Mouse (Mus musculus) limb, embryonic 15.5 days (tissue): ENCODE results near the gene Ercc1. TPM values are rescaled to one million over a fixed set of nuclear protein-coding genes. Genes with fewer than 3 reads are reported as not detected.

Experiments used
- ATAC-seq: fragments of 200-750 bp; cut with Nextera tagmentation; 2 replicates; pipeline ENCODE4 v1.8.0; 2017; ENCODE audit warnings: low read depth, moderate TSS enrichment; ENCODE audit not compliant: insufficient number of reproducible peaks, low FRiP score, low TSS enrichment
- H3K27ac ChIP-seq: fragments of 300-500 bp; sonication (generic); 2 replicates; pipeline ENCODE4 v1.5.1; 2015; ENCODE audit warnings: moderate library complexity, mild to moderate bottlenecking, inconsistent platforms
- H3K27me3 ChIP-seq: fragments of 300-500 bp; sonication (generic); 2 replicates; pipeline ENCODE4 v1.6.1; 2015; ENCODE audit warnings: inconsistent platforms
- H3K36me3 ChIP-seq: fragments of 300-500 bp; sonication (generic); 2 replicates; pipeline ENCODE4 v1.6.1; 2015; ENCODE audit warnings: inconsistent platforms
- H3K4me1 ChIP-seq: fragments of 300-500 bp; sonication (generic); 2 replicates; pipeline ENCODE4 v1.6.1; 2015; ENCODE audit warnings: inconsistent platforms
- H3K4me2 ChIP-seq: fragments of 300-500 bp; sonication (generic); 2 replicates; pipeline ENCODE4 v1.6.1; 2015; ENCODE audit warnings: mild to moderate bottlenecking, inconsistent platforms
- H3K4me3 ChIP-seq: fragments of 300-500 bp; sonication (generic); 2 replicates; pipeline ENCODE4 v1.5.1; 2015; ENCODE audit warnings: mild to moderate bottlenecking, inconsistent platforms
- H3K9ac ChIP-seq: fragments of 300-500 bp; sonication (generic); 2 replicates; pipeline ENCODE4 v1.6.1; 2015; ENCODE audit warnings: inconsistent platforms
- H3K9me3 ChIP-seq: fragments of 300-500 bp; sonication (generic); 2 replicates; pipeline ENCODE4 v1.6.1; 2016; ENCODE audit warnings: inconsistent platforms
- WGBS: fragments of 180-500 bp; shearing (Covaris S2); methylation state at CpG from one replicate; pipeline ENCODE4 v1.1.7; 2015; 5-methylcytosine and 5-hydroxymethylcytosine counted together
- polyA plus RNA-seq: library from polyadenylated mRNA; unstranded; fragments of >200 nt; fragmentation: Nextera tagmentation; extraction: Ambion mirVana; gene quantifications from 2 replicates; pipeline ENCODE4 v1.2.1, GENCODE M21; 2015

The Ercc1 gene
- polyA plus RNA-seq, 1 experiment from 2014 or later = 75.7 TPM

- Histone ChIP-seq H3K9me3 (no peaks in the 10 kb centered on the region), H3K4me1 (peaks cover 42% of the 10 kb centered on the region), H3K36me3 (peaks cover 26% of the 10 kb centered on the region), H3K4me3 (peak overlapping the region; percentile 75), H3K9ac (peak overlapping the region; percentile 57), H3K27ac (peak overlapping the region; percentile 83), H3K27me3 (no peaks in the 10 kb centered on the region), H3K4me2 (peak overlapping the region; percentile 90)
- under 1% methylated on average over 45 of the region's 45 CpGs for WGBS
- peak; percentile 61 for ATAC-seq
Measured at GRCm38 (mm10) chr7:19359892-19360641, 15.5 kb downstream of the Ercc1 start.

GRCm38 (mm10) chr7:19360944-19361343 is 16.4 kb downstream of the Ercc1 start:
- Histone ChIP-seq H3K4me1 (peaks cover 42% of the 10 kb centered on the region), H3K27ac (peak overlapping the region; percentile 83), H3K9ac (peak overlapping the region; percentile 63), H3K9me3 (no peaks in the 10 kb centered on the region), H3K4me3 (peak overlapping the region; percentile 75), H3K4me2 (peak overlapping the region; percentile 90), H3K36me3 (peaks cover 20% of the 10 kb centered on the region), H3K27me3 (no peaks in the 10 kb centered on the region)
- peak; percentile 64 for ATAC-seq
- under 1% methylated on average over 27 of the region's 27 CpGs for WGBS

- Histone ChIP-seq H3K9me3 (no peaks in the 10 kb centered on the region), H3K27ac (peak overlapping the region; percentile 81), H3K27me3 (no peaks in the 10 kb centered on the region)
Measured at GRCm38 (mm10) chr7:19361720-19362119, 17.1 kb downstream of the Ercc1 start.

GRCm38 (mm10) chr7:19362276-19362675 is 17.7 kb downstream of the Ercc1 start:
- peaks cover 42% of the 10 kb centered on the region for H3K4me1 ChIP-seq
- 0 out of 2 replicates have a peak overlapping the region, but pooled peaks have one; percentile 10 for H3K9ac ChIP-seq
- H3K27ac ChIP-seq = peak overlapping the region; percentile 81
- no peaks in the 10 kb centered on the region for H3K27me3 ChIP-seq
- peaks cover 7% of the 10 kb centered on the region for H3K36me3 ChIP-seq
- H3K9me3 ChIP-seq = no peaks in the 10 kb centered on the region
- peak overlapping the region; percentile 75; the same call in 1 of the 2 replicates for H3K4me3 ChIP-seq
- peak overlapping the region; percentile 90 for H3K4me2 ChIP-seq
- ATAC-seq = no peak
- WGBS = 42% methylated on average over 4 of the region's 4 CpGs

More at GRCm38 (mm10) chr7:19361720-19362119, 17.1 kb downstream of the Ercc1 start:
- H3K4me1 ChIP-seq = peaks cover 42% of the 10 kb centered on the region
- H3K9ac ChIP-seq = peak overlapping the region; percentile 63; the same call in 1 of the 2 replicates
- H3K4me2 ChIP-seq = peak overlapping the region; percentile 90
- H3K4me3 ChIP-seq = peak overlapping the region; percentile 75
- 9% methylated on average over 16 of the region's 16 CpGs for WGBS
- H3K36me3 ChIP-seq = peaks cover 13% of the 10 kb centered on the region
- no peak for ATAC-seq

- Histone ChIP-seq H3K4me3 (no peak overlapping the region), H3K4me1 (peaks cover 34% of the 10 kb centered on the region), H3K36me3 (no peaks in the 10 kb centered on the region), H3K4me2 (peak overlapping the region; percentile 22; the same call in 1 of the 2 replicates), H3K27me3 (0 out of 2 replicates have a peak, but pooled peaks cover 4% of the 10 kb centered on the region), H3K9ac (no peak overlapping the region), H3K27ac (peak overlapping the region; percentile 72), H3K9me3 (no peaks in the 10 kb centered on the region)
- no peak for ATAC-seq
- 4% methylated on average over 18 of the region's 18 CpGs for WGBS
Measured at GRCm38 (mm10) chr7:19363881-19364280, 19.3 kb downstream of the Ercc1 start.

GRCm38 (mm10) chr7:19365376-19365775 is 20.8 kb downstream of the Ercc1 start:
- Histone ChIP-seq H3K4me2 (0 out of 2 replicates have a peak overlapping the region, but pooled peaks have one; percentile 12), H3K27ac (no peak overlapping the region), H3K4me1 (peaks cover 39% of the 10 kb centered on the region), H3K36me3 (no peaks in the 10 kb centered on the region), H3K9ac (no peak overlapping the region), H3K4me3 (no peak overlapping the region), H3K9me3 (no peaks in the 10 kb centered on the region), H3K27me3 (0 out of 2 replicates have a peak, but pooled peaks cover 4% of the 10 kb centered on the region)
- 61% methylated on average over 4 of the region's 4 CpGs for WGBS
- no peak for ATAC-seq

GRCm38 (mm10) chr7:19368380-19368779 is 23.8 kb downstream of the Ercc1 start:
- ATAC-seq = no peak
- WGBS = 16% methylated on average over 16 of the region's 16 CpGs
- Histone ChIP-seq H3K36me3 (peaks cover 3% of the 10 kb centered on the region; the same call in 1 of the 2 replicates), H3K27ac (no peak overlapping the region), H3K4me3 (no peak overlapping the region), H3K4me1 (peaks cover 16% of the 10 kb centered on the region), H3K4me2 (no peak overlapping the region), H3K9me3 (no peaks in the 10 kb centered on the region), H3K27me3 (0 out of 2 replicates have a peak, but pooled peaks cover 4% of the 10 kb centered on the region), H3K9ac (no peak overlapping the region)

- Histone ChIP-seq H3K27ac (no peak overlapping the region), H3K27me3 (0 out of 2 replicates have a peak, but pooled peaks cover 4% of the 10 kb centered on the region), H3K4me1 (peaks cover 8% of the 10 kb centered on the region), H3K36me3 (peaks cover 7% of the 10 kb centered on the region; the same call in 1 of the 2 replicates), H3K4me3 (peak overlapping the region; percentile 42), H3K9me3 (no peaks in the 10 kb centered on the region), H3K4me2 (peak overlapping the region; percentile 81), H3K9ac (peak overlapping the region; percentile 44)
- ATAC-seq = no peak
- WGBS = 13% methylated on average over 46 of the region's 46 CpGs
Measured at GRCm38 (mm10) chr7:19369823-19370425, 25.3 kb downstream of the Ercc1 start.

- H3K9ac ChIP-seq = no peak overlapping the region
- ATAC-seq = no peak
- WGBS = 81% methylated on average over 2 of the region's 2 CpGs
- no peaks in the 10 kb centered on the region for H3K9me3 ChIP-seq
- peaks cover 7% of the 10 kb centered on the region for H3K4me1 ChIP-seq
- H3K36me3 ChIP-seq = peaks cover 24% of the 10 kb centered on the region
- no peak overlapping the region for H3K27ac ChIP-seq
- H3K4me2 ChIP-seq = no peak overlapping the region
- no peak overlapping the region for H3K4me3 ChIP-seq
- 0 out of 2 replicates have a peak, but pooled peaks cover 3% of the 10 kb centered on the region for H3K27me3 ChIP-seq
Measured at GRCm38 (mm10) chr7:19373367-19373766, 28.8 kb downstream of the Ercc1 start.

- Histone ChIP-seq H3K36me3 (peaks cover 24% of the 10 kb centered on the region), H3K4me2 (no peak overlapping the region), H3K9ac (no peak overlapping the region), H3K27ac (no peak overlapping the region), H3K9me3 (no peaks in the 10 kb centered on the region), H3K27me3 (no peaks in the 10 kb centered on the region), H3K4me3 (no peak overlapping the region), H3K4me1 (no peaks in the 10 kb centered on the region)
- WGBS = 81% methylated on average over 18 of the region's 18 CpGs
- ATAC-seq = no peak
Measured at GRCm38 (mm10) chr7:19375368-19375767, 30.8 kb downstream of the Ercc1 start.

GRCm38 (mm10) chr7:19376019-19376418 is 31.4 kb downstream of the Ercc1 start:
- 88% methylated on average over 4 of the region's 4 CpGs for WGBS
- no peak for ATAC-seq

GRCm38 (mm10) chr7:19378049-19378448 is 33.5 kb downstream of the Ercc1 start:
- 72% methylated on average over 8 of the region's 8 CpGs for WGBS

More at GRCm38 (mm10) chr7:19376019-19376418, 31.4 kb downstream of the Ercc1 start:
- H3K9me3 ChIP-seq = no peaks in the 10 kb centered on the region
- no peak overlapping the region for H3K9ac ChIP-seq
- H3K4me2 ChIP-seq = no peak overlapping the region
- peaks cover 24% of the 10 kb centered on the region for H3K36me3 ChIP-seq
- H3K27ac ChIP-seq = no peak overlapping the region
- no peak overlapping the region for H3K4me3 ChIP-seq
- H3K4me1 ChIP-seq = no peaks in the 10 kb centered on the region
- H3K27me3 ChIP-seq = no peaks in the 10 kb centered on the region

More at GRCm38 (mm10) chr7:19378049-19378448, 33.5 kb downstream of the Ercc1 start:
- no peak for ATAC-seq
- Histone ChIP-seq H3K4me2 (no peak overlapping the region), H3K27ac (no peak overlapping the region), H3K9me3 (no peaks in the 10 kb centered on the region), H3K9ac (no peak overlapping the region), H3K4me3 (no peak overlapping the region), H3K36me3 (peaks cover 20% of the 10 kb centered on the region), H3K4me1 (peaks cover 9% of the 10 kb centered on the region), H3K27me3 (no peaks in the 10 kb centered on the region)
